Mouse (Mus musculus): ENCODE measurements around the gene Traf3.

Traf3 gene

GRCm38 (mm10) chr12:111134791-111135733 lies 31.1 kb upstream of the Traf3 start:
- peaks cover 12% of the 10 kb centered on the region; the same call in 1 of the 2 replicates for H3K4me1 ChIP-seq (replicated peaks; ENCODE audit: low read depth, low read length)
- no peak for TF ChIP-seq POU5F1 (IDR thresholded peaks at IDR 0.05; ENCODE audit: borderline replicate concordance, low read length)
- no peak for TF ChIP-seq NANOG (IDR thresholded peaks at IDR 0.05; ENCODE audit: borderline replicate concordance, low read length)

GRCm38 (mm10) chr12:111135953-111136352 lies 30.2 kb upstream of the Traf3 start:
- Histone ChIP-seq H3K4me3 (replicated peaks; ENCODE audit: low read length) (no peak overlapping the region), H3K27me3 (ENCODE audit: insufficient read depth, low read length) (peaks cover 37% of the 10 kb centered on the region), H3K36me3 (ENCODE audit: insufficient read depth, low read length) (no peaks in the 10 kb centered on the region), H3K4me1 (replicated peaks; ENCODE audit: low read depth, low read length) (peaks cover 12% of the 10 kb centered on the region; the same call in 1 of the 2 replicates), H3K9me3 (ENCODE audit: low read length) (peaks cover 5% of the 10 kb centered on the region; the same call in 1 of the 2 replicates)
- no peak for TF ChIP-seq NANOG (IDR thresholded peaks at IDR 0.05; ENCODE audit: borderline replicate concordance, low read length)
- TF ChIP-seq POU5F1 (IDR thresholded peaks at IDR 0.05; ENCODE audit: borderline replicate concordance, low read length): no peak
- no peak for TF ChIP-seq CTCF (conservative IDR thresholded peaks at IDR 0.05; ENCODE audit: low read length)

More at GRCm38 (mm10) chr12:111134791-111135733, 31.1 kb upstream of the Traf3 start:
- Histone ChIP-seq H3K4me3 (replicated peaks; ENCODE audit: low read length) (no peak overlapping the region), H3K9me3 (ENCODE audit: low read length) (peaks cover 5% of the 10 kb centered on the region; the same call in 1 of the 2 replicates), H3K36me3 (ENCODE audit: insufficient read depth, low read length) (no peaks in the 10 kb centered on the region), H3K27me3 (ENCODE audit: insufficient read depth, low read length) (peaks cover 34% of the 10 kb centered on the region)

- Histone ChIP-seq H3K9me3 (ENCODE audit: low read length) (peaks cover 5% of the 10 kb centered on the region; the same call in 1 of the 2 replicates), H3K27me3 (ENCODE audit: insufficient read depth, low read length) (peaks cover 44% of the 10 kb centered on the region), H3K4me3 (replicated peaks; ENCODE audit: low read length) (no peak overlapping the region), H3K36me3 (ENCODE audit: insufficient read depth, low read length) (no peaks in the 10 kb centered on the region), H3K4me1 (replicated peaks; ENCODE audit: low read depth, low read length) (peaks cover 12% of the 10 kb centered on the region; the same call in 1 of the 2 replicates)
- no peak for TF ChIP-seq CTCF (conservative IDR thresholded peaks at IDR 0.05; ENCODE audit: low read length)
- no peak for TF ChIP-seq POU5F1 (IDR thresholded peaks at IDR 0.05; ENCODE audit: borderline replicate concordance, low read length)
- TF ChIP-seq NANOG (IDR thresholded peaks at IDR 0.05; ENCODE audit: borderline replicate concordance, low read length): no peak
Measured at GRCm38 (mm10) chr12:111137079-111137478, 29.1 kb upstream of the Traf3 start.

GRCm38 (mm10) chr12:111143005-111143508 lies 23.1 kb upstream of the Traf3 start:
- peak overlapping the region; percentile 68 for H3K4me3 ChIP-seq (replicated peaks; ENCODE audit: low read length)
- no peaks in the 10 kb centered on the region for H3K36me3 ChIP-seq (ENCODE audit: insufficient read depth, low read length)
- peak; percentile 100 for TF ChIP-seq POU5F1 (IDR thresholded peaks at IDR 0.05; ENCODE audit: borderline replicate concordance, low read length)
- TF ChIP-seq CTCF (conservative IDR thresholded peaks at IDR 0.05; ENCODE audit: low read length): peak; percentile 68
- peak; percentile 91 for TF ChIP-seq NANOG (IDR thresholded peaks at IDR 0.05; ENCODE audit: borderline replicate concordance, low read length)

GRCm38 (mm10) chr12:111143509-111144063 lies 22.6 kb upstream of the Traf3 start:
- H3K4me1 ChIP-seq (replicated peaks; ENCODE audit: low read depth, low read length): peaks cover 34% of the 10 kb centered on the region
- peak overlapping the region; percentile 68 for H3K4me3 ChIP-seq (replicated peaks; ENCODE audit: low read length)
- peaks cover 71% of the 10 kb centered on the region for H3K27me3 ChIP-seq (ENCODE audit: insufficient read depth, low read length)
- peaks cover 5% of the 10 kb centered on the region; the same call in 1 of the 2 replicates for H3K9me3 ChIP-seq (ENCODE audit: low read length)
- TF ChIP-seq CTCF (conservative IDR thresholded peaks at IDR 0.05; ENCODE audit: low read length) (no peak; the same call in 1 of the 2 replicates), NANOG (IDR thresholded peaks at IDR 0.05; ENCODE audit: borderline replicate concordance, low read length) (no peak), POU5F1 (IDR thresholded peaks at IDR 0.05; ENCODE audit: borderline replicate concordance, low read length) (no peak)
- no peaks in the 10 kb centered on the region for H3K36me3 ChIP-seq (ENCODE audit: insufficient read depth, low read length)

More at GRCm38 (mm10) chr12:111143005-111143508, 23.1 kb upstream of the Traf3 start:
- Histone ChIP-seq H3K27me3 (ENCODE audit: insufficient read depth, low read length) (peaks cover 66% of the 10 kb centered on the region), H3K9me3 (ENCODE audit: low read length) (peaks cover 5% of the 10 kb centered on the region; the same call in 1 of the 2 replicates), H3K4me1 (replicated peaks; ENCODE audit: low read depth, low read length) (peaks cover 34% of the 10 kb centered on the region)

- peaks cover 75% of the 10 kb centered on the region for H3K27me3 ChIP-seq (ENCODE audit: insufficient read depth, low read length)
- H3K36me3 ChIP-seq (ENCODE audit: insufficient read depth, low read length): no peaks in the 10 kb centered on the region
- H3K4me3 ChIP-seq (replicated peaks; ENCODE audit: low read length): no peak overlapping the region
- peaks cover 35% of the 10 kb centered on the region for H3K4me1 ChIP-seq (replicated peaks; ENCODE audit: low read depth, low read length)
- no peaks in the 10 kb centered on the region for H3K9me3 ChIP-seq (ENCODE audit: low read length)
- TF ChIP-seq CTCF (conservative IDR thresholded peaks at IDR 0.05; ENCODE audit: low read length): no peak
- TF ChIP-seq NANOG (IDR thresholded peaks at IDR 0.05; ENCODE audit: borderline replicate concordance, low read length): no peak
- no peak for TF ChIP-seq POU5F1 (IDR thresholded peaks at IDR 0.05; ENCODE audit: borderline replicate concordance, low read length)
Measured at GRCm38 (mm10) chr12:111144598-111144997, 21.6 kb upstream of the Traf3 start.

GRCm38 (mm10) chr12:111145269-111145668 lies 20.9 kb upstream of the Traf3 start:
- no peak overlapping the region for H3K4me3 ChIP-seq (replicated peaks; ENCODE audit: low read length)
- H3K27me3 ChIP-seq (ENCODE audit: insufficient read depth, low read length): peaks cover 73% of the 10 kb centered on the region
- TF ChIP-seq NANOG (IDR thresholded peaks at IDR 0.05; ENCODE audit: borderline replicate concordance, low read length): no peak
- TF ChIP-seq CTCF (conservative IDR thresholded peaks at IDR 0.05; ENCODE audit: low read length): no peak
- TF ChIP-seq POU5F1 (IDR thresholded peaks at IDR 0.05; ENCODE audit: borderline replicate concordance, low read length): no peak
- H3K9me3 ChIP-seq (ENCODE audit: low read length): no peaks in the 10 kb centered on the region
- no peaks in the 10 kb centered on the region for H3K36me3 ChIP-seq (ENCODE audit: insufficient read depth, low read length)
- H3K4me1 ChIP-seq (replicated peaks; ENCODE audit: low read depth, low read length): peaks cover 42% of the 10 kb centered on the region

Data from E14TG2a.4 (cell line).